Mouse (Mus musculus) lung, embryonic 14.5 days (tissue): ENCODE results near the gene Donson. TPM values are rescaled to one million over a fixed set of nuclear protein-coding genes. Genes with fewer than 3 reads are reported as not detected.

Experiments used
- ATAC-seq: fragments of 200-750 bp; cut with Nextera tagmentation; 2 replicates; pipeline ENCODE4 v1.8.0; 2017; ENCODE audit warnings: mild to moderate bottlenecking, moderate TSS enrichment, moderate library complexity; ENCODE audit not compliant: insufficient read depth
- DNase-seq: peaks from one replicate; pipeline ENCODE4 v3.0.0-alpha.2; 2015
- H3K27ac ChIP-seq: fragments of 300-500 bp; sonication (generic); 2 replicates; pipeline ENCODE4 v1.5.1; 2014; ENCODE audit warnings: low read depth, mild to moderate bottlenecking, moderate library complexity
- H3K27me3 ChIP-seq: fragments of 300-500 bp; sonication (generic); 2 replicates; pipeline ENCODE4 v1.6.1; 2014; ENCODE audit warnings: low read length, control low read depth; ENCODE audit not compliant: insufficient read depth
- H3K36me3 ChIP-seq: fragments of 300-500 bp; sonication (generic); 2 replicates; pipeline ENCODE4 v1.6.1; 2014; ENCODE audit warnings: control low read depth; ENCODE audit not compliant: insufficient read depth
- H3K4me1 ChIP-seq: fragments of 300-500 bp; sonication (generic); 2 replicates; pipeline ENCODE4 v1.6.1; 2014; ENCODE audit warnings: antibody characterized with exemption, control low read depth; ENCODE audit not compliant: insufficient read depth
- H3K4me2 ChIP-seq: fragments of 300-500 bp; sonication (generic); 2 replicates; pipeline ENCODE4 v1.6.1; 2014; ENCODE audit warnings: mild to moderate bottlenecking
- H3K4me3 ChIP-seq: fragments of 300-500 bp; sonication (generic); 2 replicates; pipeline ENCODE4 v1.5.1; 2014; ENCODE audit warnings: low read depth, low read length
- H3K9ac ChIP-seq: fragments of 300-500 bp; sonication (generic); 2 replicates; pipeline ENCODE4 v1.6.1; 2014
- H3K9me3 ChIP-seq: fragments of 300-500 bp; sonication (generic); 2 replicates; pipeline ENCODE4 v1.6.1; 2016; ENCODE audit warnings: low read depth, low read length, control low read depth
- CTCF ChIP-seq: IDR thresholded peaks from 2 replicates; pipeline ENCODE4 v1.5.1; 2016; ENCODE audit warnings: antibody characterized with exemption, low read depth
- WGBS: fragments of 180-500 bp; shearing (Covaris S2); extraction: QIAGEN DNeasy Blood & Tissue Kit; methylation state at CpG from one replicate; pipeline ENCODE4 v1.1.7; 2014; 5-methylcytosine and 5-hydroxymethylcytosine counted together
- polyA plus RNA-seq: library from polyadenylated mRNA; unstranded; fragments of >200 nt; fragmentation: Nextera tagmentation; extraction: Ambion mirVana; gene quantifications from 2 replicates; pipeline ENCODE4 v1.2.1, GENCODE M21; 2014

The Donson gene
- polyA plus RNA-seq = 34.4 and 35.9 TPM in 2 replicates

DNA sequence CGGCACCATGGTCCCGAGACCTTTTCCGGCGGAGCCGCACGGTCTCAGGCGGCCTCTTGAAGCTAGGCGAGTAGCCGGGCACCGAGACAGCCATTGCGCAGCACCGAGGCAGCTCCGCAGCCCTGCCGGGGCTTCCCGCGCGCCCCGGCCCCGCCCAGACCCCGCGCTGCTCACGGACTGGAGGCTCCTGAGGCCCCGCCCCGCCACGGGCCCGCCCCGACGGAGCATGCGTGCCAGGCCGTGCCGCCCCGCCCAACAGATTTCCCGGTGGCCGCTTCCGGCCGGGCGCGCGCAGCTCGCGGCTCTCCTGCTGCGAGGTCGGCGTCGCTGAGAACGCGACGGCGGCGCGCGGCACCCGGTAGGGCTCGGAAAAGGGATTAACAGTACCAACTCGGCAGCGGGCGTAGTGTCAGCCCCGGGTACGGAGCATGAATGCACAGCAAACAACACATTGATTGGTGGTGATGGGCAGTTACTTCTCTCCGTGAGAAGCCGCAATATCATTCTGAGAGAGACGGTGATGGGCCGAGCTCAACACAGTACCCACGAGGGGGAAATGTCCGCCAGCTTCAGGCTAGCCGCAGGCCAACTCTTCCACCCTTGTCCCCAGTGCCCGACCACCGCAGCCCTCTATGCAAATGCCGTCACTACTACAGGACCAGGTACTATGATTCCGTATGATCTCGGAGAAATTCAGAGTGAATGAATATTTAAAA, at the start of gene Donson:
TSS of gene Donson (minus strand) at position 152 of the 716 bp plus-strand sequence.
- peaks cover 23% of the 10 kb centered on the region for H3K36me3 ChIP-seq
- H3K4me3 ChIP-seq = peak within 1 kb of the TSS; percentile 89
- no peak for TF ChIP-seq CTCF
- under 1% methylated on average over 71 of the region's 71 CpGs for WGBS
- peak within 1 kb of the TSS; percentile 81 for H3K4me2 ChIP-seq
- no peaks in the 10 kb centered on the region for H3K9me3 ChIP-seq
- H3K27ac ChIP-seq = peak within 1 kb of the TSS; percentile 74
- H3K4me1 ChIP-seq = no peaks in the 10 kb centered on the region; the same call in 1 of the 2 replicates
- no peaks in the 10 kb centered on the region for H3K27me3 ChIP-seq
- DNase-seq = peak; percentile 97
- peak within 1 kb of the TSS; percentile 85 for H3K9ac ChIP-seq
- ATAC-seq = peak; percentile 99

DNA sequence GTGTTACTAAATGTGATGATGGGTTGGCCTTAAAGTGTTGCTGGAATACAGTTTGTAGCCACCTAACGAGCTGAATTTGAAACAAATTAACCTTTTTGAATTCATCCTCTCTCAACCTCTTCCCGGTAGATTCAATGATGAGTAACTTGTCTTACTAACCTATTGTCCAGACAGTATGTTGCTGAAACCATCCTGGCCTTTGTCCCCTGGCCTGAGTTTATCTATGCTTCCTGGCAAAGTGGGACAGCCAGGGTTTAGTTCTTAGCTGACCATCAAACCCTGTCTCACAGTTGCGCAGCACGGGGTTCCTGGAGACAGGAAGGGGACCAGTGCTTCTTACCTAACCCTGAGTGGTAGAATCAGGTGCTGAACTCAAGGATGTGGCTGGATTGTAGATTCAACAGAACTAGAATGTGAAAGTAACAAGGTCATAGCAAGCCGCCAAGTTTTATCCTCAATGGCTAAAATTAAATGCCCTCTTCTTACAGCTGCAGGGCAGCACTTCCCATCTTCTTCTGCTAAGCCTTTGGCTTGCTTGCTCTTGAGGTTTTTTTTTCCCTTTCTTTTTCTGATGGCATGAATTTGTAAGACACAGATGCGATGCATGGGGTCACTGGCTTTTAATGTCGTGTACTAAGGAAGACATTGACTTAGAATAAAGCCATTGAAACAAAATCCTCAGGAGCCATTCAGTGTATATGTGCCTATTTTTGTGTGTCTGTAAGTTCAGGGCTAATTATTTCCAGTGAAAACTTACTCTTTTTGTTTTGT, 47.7 kb upstream of the Donson start:
- no peaks in the 10 kb centered on the region for H3K27me3 ChIP-seq
- no peak for TF ChIP-seq CTCF

DNA sequence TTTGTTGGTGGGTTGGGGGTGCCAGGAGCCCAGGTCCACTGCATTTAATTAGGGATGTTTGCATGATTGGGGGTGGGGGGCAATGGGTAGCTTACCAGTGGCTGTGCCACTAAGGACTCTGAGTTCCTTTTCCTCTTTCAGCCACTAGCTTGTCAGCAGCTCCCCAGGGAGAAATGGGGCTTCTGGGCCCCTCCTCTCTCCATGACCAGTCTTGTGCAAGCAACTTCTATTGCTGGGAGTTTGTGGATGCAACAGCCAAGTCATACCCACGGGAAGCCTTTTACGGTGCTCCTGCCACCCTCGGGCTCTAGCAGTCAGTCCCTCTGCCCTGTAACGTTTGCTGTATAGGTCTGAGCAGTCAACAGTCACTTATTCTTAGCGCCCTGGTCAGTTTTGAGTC, 46.2 kb upstream of the Donson start:
- Histone ChIP-seq H3K9ac (no peak overlapping the region), H3K27ac (no peak overlapping the region), H3K4me3 (no peak overlapping the region), H3K4me2 (no peak overlapping the region), H3K4me1 (peaks cover 3% of the 10 kb centered on the region; the same call in 1 of the 2 replicates), H3K36me3 (no peaks in the 10 kb centered on the region), H3K9me3 (no peaks in the 10 kb centered on the region), H3K27me3 (no peaks in the 10 kb centered on the region)
- 66% methylated on average over 5 of the region's 5 CpGs for WGBS
- DNase-seq (no peak), ATAC-seq (no peak)
- TF ChIP-seq CTCF = no peak

More for the DNA sequence above, 47.7 kb upstream of the Donson start:
- H3K4me3 ChIP-seq = no peak overlapping the region
- H3K9ac ChIP-seq = no peak overlapping the region
- no peak for ATAC-seq
- H3K36me3 ChIP-seq = no peaks in the 10 kb centered on the region
- H3K27ac ChIP-seq = no peak overlapping the region
- H3K9me3 ChIP-seq = no peaks in the 10 kb centered on the region
- no peak for DNase-seq
- H3K4me2 ChIP-seq = no peak overlapping the region
- no peaks in the 10 kb centered on the region for H3K4me1 ChIP-seq
- WGBS = 79% methylated on average over 7 of the region's 7 CpGs

DNA sequence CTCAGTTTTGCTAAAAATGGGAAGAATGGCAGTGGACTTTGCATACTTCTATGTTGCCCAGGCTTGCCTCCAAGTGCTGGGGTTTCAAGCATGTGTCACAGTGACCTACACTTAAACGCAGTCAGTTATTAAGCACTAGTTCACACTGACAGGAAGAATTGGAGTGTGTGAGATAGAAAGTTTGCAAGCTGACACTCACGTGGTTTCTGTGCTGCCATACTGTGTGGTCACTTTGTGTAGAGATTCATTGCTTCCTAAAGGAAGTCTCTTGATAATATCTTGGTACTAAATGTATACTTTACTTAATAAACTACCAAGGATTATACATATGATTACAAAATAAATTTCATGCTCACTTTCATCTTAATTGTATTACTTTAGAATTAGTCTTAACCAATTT, 44.2 kb upstream of the Donson start:
- no peak overlapping the region for H3K4me2 ChIP-seq
- no peak overlapping the region for H3K4me3 ChIP-seq
- ATAC-seq (no peak), DNase-seq (no peak)
- no peak for TF ChIP-seq CTCF
- no peaks in the 10 kb centered on the region for H3K36me3 ChIP-seq
- H3K9me3 ChIP-seq = no peaks in the 10 kb centered on the region
- no peaks in the 10 kb centered on the region for H3K27me3 ChIP-seq
- no peak overlapping the region for H3K27ac ChIP-seq
- peaks cover 3% of the 10 kb centered on the region; the same call in 1 of the 2 replicates for H3K4me1 ChIP-seq
- H3K9ac ChIP-seq = no peak overlapping the region
- WGBS = 54% methylated on average over 2 of the region's 2 CpGs

GRCm38 (mm10) chr16:91730446-91730845, 41.9 kb upstream of the Donson start:
- peak overlapping the region; percentile 91 for H3K27ac ChIP-seq
- peak overlapping the region; percentile 59 for H3K4me2 ChIP-seq
- H3K4me3 ChIP-seq = peak overlapping the region; percentile 85
- no peaks in the 10 kb centered on the region for H3K27me3 ChIP-seq
- H3K9me3 ChIP-seq = no peaks in the 10 kb centered on the region
- DNase-seq = peak; percentile 43
- no peak for ATAC-seq
- no peaks in the 10 kb centered on the region for H3K36me3 ChIP-seq
- peaks cover 7% of the 10 kb centered on the region; the same call in 1 of the 2 replicates for H3K4me1 ChIP-seq
- TF ChIP-seq CTCF = no peak
- 1% methylated on average over 11 of the region's 11 CpGs for WGBS
- peak overlapping the region; percentile 79 for H3K9ac ChIP-seq

GRCm38 (mm10) chr16:91729821-91730441, 41.4 kb upstream of the Donson start:
- no peak for TF ChIP-seq CTCF
- H3K9me3 ChIP-seq = no peaks in the 10 kb centered on the region
- peak overlapping the region; percentile 91 for H3K27ac ChIP-seq
- peak; percentile 63 for DNase-seq
- ATAC-seq = no peak
- H3K4me1 ChIP-seq = peaks cover 7% of the 10 kb centered on the region; the same call in 1 of the 2 replicates
- under 1% methylated on average over 43 of the region's 44 CpGs for WGBS
- no peaks in the 10 kb centered on the region for H3K36me3 ChIP-seq
- peak overlapping the region; percentile 85 for H3K4me3 ChIP-seq
- H3K27me3 ChIP-seq = no peaks in the 10 kb centered on the region
- H3K9ac ChIP-seq = peak overlapping the region; percentile 79
- H3K4me2 ChIP-seq = peak overlapping the region; percentile 59
